Mouse (Mus musculus): ENCODE measurements around the gene Mcpt4. TPM values are rescaled to one million over a fixed set of nuclear protein-coding genes. Genes with fewer than 3 reads are reported as not detected.
"Not testable (repeated sequence)": the region's sequence is repeated elsewhere in the genome, so short reads cannot be mapped to it uniquely, and the experiment has no call there.

Gene Mcpt4
- total RNA-seq (2021): 1 to 10 TPM; 4.2 to 4.3 TPM

DNA sequence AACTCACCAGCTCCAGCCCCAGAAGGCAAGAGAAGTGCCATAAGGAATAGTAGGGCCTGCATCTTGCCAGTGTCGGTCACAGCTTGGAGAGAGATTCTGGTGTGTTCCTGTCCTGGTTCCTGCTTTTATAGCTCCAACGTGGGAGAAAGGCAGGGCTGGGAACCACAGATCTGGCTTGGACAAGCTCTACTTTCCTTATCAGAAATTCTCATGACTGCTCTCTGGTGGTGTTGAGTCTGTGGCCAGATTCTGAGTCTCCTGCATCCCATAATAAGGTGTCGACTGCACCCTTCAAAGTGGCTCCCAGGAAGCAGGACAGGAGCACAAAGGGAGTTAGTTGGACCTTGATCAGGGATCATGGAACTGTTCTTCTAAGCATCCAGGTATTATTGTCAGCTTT is at the start of gene Mcpt4:
Gene Mcpt4 (minus strand): TSS at position 101 of the 400 bp plus-strand sequence.
- intact Hi-C loops (cut with DNase I); DNase-seq: not testable (repeated sequence)

GRCm38 (mm10) chr14:56105447-56106180 is 43.5 kb upstream of the Mcpt4 start:
- intact Hi-C loops (cut with DNase I): no loop called here
- DNase-seq: no peak

DNA sequence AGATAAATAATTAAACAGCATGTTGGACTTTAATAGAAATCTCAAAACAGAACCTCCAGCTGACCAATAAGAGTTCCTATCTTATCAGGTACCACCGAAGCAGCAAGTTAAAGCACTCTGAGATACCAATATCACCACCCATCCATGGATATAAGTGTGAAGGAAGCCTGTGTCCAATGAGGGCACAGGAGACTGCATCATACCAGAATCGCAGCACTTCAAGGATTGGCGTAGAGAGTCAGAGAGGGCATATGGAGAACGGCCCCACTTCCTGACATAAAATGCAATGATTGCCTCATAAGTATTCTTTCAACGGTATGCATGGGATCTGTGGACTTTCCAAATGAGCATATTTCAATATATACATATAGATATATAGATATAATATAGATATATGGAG is 42.9 kb upstream of the Mcpt4 start:
- intact Hi-C loops (cut with DNase I): no loop called here
- DNase-seq: no peak

DNA sequence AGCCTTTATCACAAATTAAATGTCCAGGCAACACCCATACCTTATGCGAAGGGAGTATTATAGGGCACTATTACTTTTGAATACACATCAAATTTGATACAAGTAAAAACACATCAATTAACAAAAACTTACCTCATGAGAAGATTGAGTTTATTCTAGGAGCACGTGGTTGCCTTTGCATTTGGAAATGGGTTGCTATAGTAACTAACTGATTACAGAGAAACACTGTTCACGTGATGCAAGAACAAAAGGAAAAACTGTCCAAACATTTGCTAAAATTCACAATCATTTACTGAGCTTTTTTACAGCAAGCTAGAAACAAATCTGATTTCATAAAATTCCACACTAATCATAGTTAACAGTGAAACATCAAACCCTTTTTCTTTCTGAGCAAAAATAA is 41.3 kb upstream of the Mcpt4 start:
- intact Hi-C loops (cut with DNase I): no loop called here

DNA sequence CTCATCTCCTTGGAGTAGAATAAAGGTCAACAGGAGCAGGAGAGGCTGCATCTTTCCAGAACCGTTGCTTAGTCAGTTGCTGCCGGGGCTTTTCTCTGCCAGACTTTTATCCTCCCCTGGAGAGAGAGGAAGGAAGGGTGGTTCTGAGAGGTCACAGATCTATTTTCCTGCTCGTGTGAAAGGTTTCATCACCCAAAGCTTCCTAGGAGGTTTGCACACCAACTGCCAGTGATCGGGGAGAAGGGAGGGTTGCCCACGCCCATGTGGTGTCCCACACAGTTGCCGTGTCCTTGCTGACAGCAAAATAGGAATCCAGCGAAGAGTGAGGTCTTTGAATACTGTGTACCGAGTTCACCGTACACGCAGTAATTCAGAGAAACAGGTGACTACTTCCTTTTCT is 40.3 kb upstream of the Mcpt4 start, which contains the start of gene Ctsg:
Gene Ctsg (minus strand): TSS at position 189 of the 400 bp plus-strand sequence.
- intact Hi-C loops (cut with DNase I): no loop called here
- no peak for DNase-seq

More for the DNA sequence above, 41.3 kb upstream of the Mcpt4 start:
- no peak for DNase-seq

DNA sequence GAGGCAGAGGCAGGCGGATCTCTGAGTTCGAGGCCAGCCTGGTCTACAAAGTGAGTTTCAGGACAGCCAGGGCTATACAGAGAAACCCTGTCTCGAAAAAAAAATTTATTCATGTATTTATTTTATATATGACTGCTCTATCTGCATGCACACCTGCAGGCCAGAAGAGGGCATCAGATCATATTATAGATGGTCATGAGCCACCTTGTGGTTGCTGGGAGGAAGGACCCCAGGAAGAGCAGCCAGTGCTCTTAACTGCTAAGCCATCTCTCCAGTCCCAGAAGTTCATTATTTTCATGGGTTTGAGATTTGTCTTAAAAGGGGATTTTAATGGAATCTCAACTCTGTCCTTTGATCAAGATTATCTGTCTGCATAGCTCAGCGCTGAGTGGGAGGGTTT is 36.8 kb upstream of the Mcpt4 start:
- intact Hi-C loops (cut with DNase I): no loop called here
- DNase-seq: peak in 1 of 2 experiments; percentile 20

DNA sequence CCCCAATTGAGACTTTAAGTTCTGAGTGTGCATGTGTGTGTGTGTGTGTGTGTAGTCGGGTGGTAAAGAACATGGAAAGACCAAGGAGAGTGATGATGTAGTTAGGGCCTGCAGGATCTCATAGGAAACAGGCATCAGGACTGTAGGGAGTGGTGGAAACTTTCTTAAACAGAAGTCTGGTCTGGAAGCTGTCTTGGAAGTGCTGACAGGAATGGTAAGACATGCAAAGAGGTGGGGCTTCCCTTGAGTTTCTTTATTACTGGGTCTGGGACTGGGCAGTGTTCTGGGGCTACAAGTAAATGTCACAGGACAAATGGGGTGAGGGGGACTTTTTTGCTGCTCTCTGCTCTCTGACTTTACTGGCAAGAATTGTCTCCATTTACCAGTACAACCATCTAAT is 35.5 kb upstream of the Mcpt4 start:
- DNase-seq: peak; percentile 9 to 16
- intact Hi-C loops (cut with DNase I): no loop called here

GRCm38 (mm10) chr14:56093353-56093752 is 31.2 kb upstream of the Mcpt4 start:
- DNase-seq: no peak
- intact Hi-C loops (cut with DNase I): no loop called here

DNA sequence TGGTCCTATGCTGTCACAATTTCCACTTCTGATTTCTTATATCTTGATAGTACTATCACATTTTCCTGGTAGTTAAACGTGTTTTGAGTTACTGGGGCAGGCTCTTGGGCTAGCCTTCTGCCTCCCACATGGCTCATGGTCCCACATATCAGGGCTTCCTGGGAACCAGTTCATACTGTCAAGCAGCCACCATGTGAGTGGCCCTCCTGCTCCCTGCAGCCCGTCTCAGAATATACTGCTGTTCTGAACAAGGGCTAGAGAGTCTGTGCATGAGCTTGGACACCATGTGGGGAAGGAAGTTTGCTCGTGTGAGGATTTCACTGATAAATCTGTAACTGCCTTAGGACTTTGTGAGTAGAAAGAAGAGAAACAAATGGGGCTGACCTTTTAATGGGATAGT is 24.6 kb upstream of the Mcpt4 start:
- no peak for DNase-seq
- intact Hi-C loops (cut with DNase I): no loop called here

- DNase-seq: no peak
- intact Hi-C loops (cut with DNase I): no loop called here
Observed at GRCm38 (mm10) chr14:56085167-56085566, 23.1 kb upstream of the Mcpt4 start, which contains the start of gene Mcpt8. Gene Mcpt8, minus strand, starts transcription at chr14:56085273.

- intact Hi-C loops (cut with DNase I): no loop called here
- no peak for DNase-seq
Observed at GRCm38 (mm10) chr14:56082016-56082415, 19.9 kb upstream of the Mcpt4 start.

- intact Hi-C loops (cut with DNase I): no loop called here
- no peak for DNase-seq
Observed at GRCm38 (mm10) chr14:56057722-56058121, 4.4 kb downstream of the Mcpt4 start.

GRCm38 (mm10) chr14:56055408-56055807 is 6.7 kb downstream of the Mcpt4 start:
- intact Hi-C loops (cut with DNase I): no loop called here
- no peak for DNase-seq

- DNase-seq; intact Hi-C loops (cut with DNase I): not testable (repeated sequence)
Observed at GRCm38 (mm10) chr14:56041792-56042191, 20.3 kb downstream of the Mcpt4 start, which contains the start of gene Mcpt2. Gene Mcpt2, plus strand, starts transcription at chr14:56042041.

DNA sequence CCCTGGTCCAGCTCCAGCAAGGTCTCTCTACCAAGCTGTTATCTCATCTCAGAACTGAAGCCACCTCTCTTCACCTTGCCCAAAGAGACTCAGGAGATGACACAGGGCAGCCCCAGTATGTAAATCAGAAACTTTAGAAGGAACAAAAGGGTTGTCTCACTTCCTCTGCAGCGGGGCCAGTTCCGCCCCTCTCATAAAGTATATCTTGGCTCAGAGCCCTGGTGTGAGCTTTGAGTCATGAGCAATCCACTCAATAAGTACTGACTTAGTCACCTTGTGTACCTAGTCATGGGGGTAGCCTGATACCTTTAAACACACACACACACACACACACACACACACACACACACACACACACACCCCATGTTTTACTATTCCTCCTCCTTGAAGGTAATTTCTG is 27.7 kb downstream of the Mcpt4 start:
- intact Hi-C loops (cut with DNase I): no loop called here
- no peak for DNase-seq

GRCm38 (mm10) chr14:56030395-56030794 is 31.7 kb downstream of the Mcpt4 start, which contains the start of gene Mcpt9:
Gene Mcpt9, minus strand, starts transcription at chr14:56030495.
- intact Hi-C loops (cut with DNase I); DNase-seq: not testable (repeated sequence)

GRCm38 (mm10) chr14:56021305-56021704 is 40.8 kb downstream of the Mcpt4 start:
- DNase-seq; intact Hi-C loops (cut with DNase I): not testable (repeated sequence)

DNA sequence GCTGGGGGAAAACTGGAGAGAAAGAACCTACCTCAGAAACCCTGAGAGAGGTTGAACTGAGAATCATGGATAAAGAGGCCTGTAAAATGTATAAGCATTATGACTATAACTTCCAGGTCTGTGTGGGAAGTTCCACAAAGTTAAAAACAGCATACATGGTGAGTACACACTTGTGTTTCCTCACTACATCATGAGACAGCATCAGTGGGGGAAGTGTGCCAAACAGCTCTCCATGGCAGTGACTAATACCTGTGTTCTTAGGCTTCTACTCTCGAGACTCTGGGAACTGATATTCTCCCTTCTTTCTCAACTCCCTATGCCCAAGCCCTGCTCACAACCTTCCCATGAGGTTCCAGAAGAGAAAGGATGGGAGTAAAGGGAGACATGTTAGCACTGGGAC is 42.7 kb downstream of the Mcpt4 start:
- intact Hi-C loops (cut with DNase I): no loop called here
- DNase-seq: no peak

GRCm38 (mm10) chr14:56017671-56018070 is 44.4 kb downstream of the Mcpt4 start, which contains the start of gene Mcpt1:
Gene Mcpt1, plus strand, starts transcription at chr14:56017971.
- intact Hi-C loops (cut with DNase I); DNase-seq: not testable (repeated sequence)

DNA sequence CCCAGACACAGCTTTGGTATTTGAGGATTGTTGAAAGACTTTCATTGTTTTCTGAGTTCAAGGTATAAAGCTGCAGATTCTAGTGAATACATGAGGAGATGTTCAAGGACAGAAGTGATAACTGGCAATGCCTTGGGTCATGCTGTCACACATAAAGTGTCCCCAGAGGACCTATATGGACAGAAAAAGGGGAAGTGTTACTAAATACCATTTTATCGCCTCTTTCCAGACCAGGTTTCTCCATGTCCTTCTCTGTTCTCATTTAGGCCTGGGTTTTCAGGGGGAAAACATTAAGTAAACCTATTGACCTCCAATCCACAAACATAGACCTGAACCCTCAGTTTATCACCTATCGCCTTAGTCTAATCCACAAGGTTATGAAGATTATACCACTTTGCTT is 48.2 kb downstream of the Mcpt4 start:
- intact Hi-C loops (cut with DNase I): no loop called here

GRCm38 (mm10) chr14:56013147-56013546 is 49.0 kb downstream of the Mcpt4 start:
- intact Hi-C loops (cut with DNase I): no loop called here
- DNase-seq: no peak

More for the DNA sequence above, 48.2 kb downstream of the Mcpt4 start:
- DNase-seq: no peak

Measured in heart, postnatal 10 days (tissue).